Mouse (Mus musculus) liver, embryonic 11.5 days (tissue): ENCODE results near the gene Zfp871. TPM values are rescaled to one million over a fixed set of nuclear protein-coding genes. Genes with fewer than 3 reads are reported as not detected.

Experiments
- ATAC-seq: fragments of 200-750 bp; cut with Nextera tagmentation; replicated peaks from 2 replicates; pipeline ENCODE4 v1.8.0; 2017; ENCODE audit warnings: moderate number of reproducible peaks, mild to moderate bottlenecking, moderate TSS enrichment, moderate library complexity; ENCODE audit not compliant: low FRiP score
- DNase-seq: peaks from one replicate; pipeline ENCODE4 v3.0.0-alpha.2; 2017; ENCODE audit warnings: low spot score
- H3K27ac ChIP-seq: fragments of 300-500 bp; sonication (generic); 2 replicates; pipeline ENCODE4 v1.5.1; 2014; ENCODE audit warnings: mild to moderate bottlenecking, low read depth, low read length, control low read depth
- H3K27me3 ChIP-seq: fragments of 300-500 bp; sonication (generic); replicated peaks from 2 replicates; pipeline ENCODE4 v1.6.1; 2014; ENCODE audit warnings: low read length, mixed read lengths; ENCODE audit not compliant: control insufficient read depth, insufficient read depth
- H3K36me3 ChIP-seq: fragments of 300-500 bp; sonication (generic); 2 replicates; pipeline ENCODE4 v1.6.1; 2014; ENCODE audit warnings: mild to moderate bottlenecking, low read length, moderate library complexity, mixed read lengths; ENCODE audit not compliant: control insufficient read depth, insufficient read depth
- H3K4me1 ChIP-seq: fragments of 300-500 bp; sonication (generic); replicated peaks from 2 replicates; pipeline ENCODE4 v1.6.1; 2014; ENCODE audit warnings: low read length, mixed read lengths; ENCODE audit not compliant: control insufficient read depth, insufficient read depth
- H3K4me2 ChIP-seq: fragments of 300-500 bp; sonication (generic); 2 replicates; pipeline ENCODE4 v1.6.1; 2014; ENCODE audit warnings: mild to moderate bottlenecking, control low read depth, moderate library complexity
- H3K4me3 ChIP-seq: fragments of 300-500 bp; sonication (generic); 2 replicates; pipeline ENCODE4 v1.5.1; 2014; ENCODE audit warnings: low read depth, low read length, control low read depth
- H3K9ac ChIP-seq: fragments of 300-500 bp; sonication (generic); 2 replicates; pipeline ENCODE4 v1.6.1; 2014; ENCODE audit warnings: low read depth, low read length, control low read depth
- H3K9me3 ChIP-seq: fragments of 300-500 bp; sonication (generic); 2 replicates; pipeline ENCODE4 v1.6.1; 2016; ENCODE audit warnings: low read length, inconsistent platforms, mixed read lengths; ENCODE audit not compliant: control insufficient read depth
- WGBS: fragments of 180-500 bp; shearing (Covaris S2); extraction: QIAGEN DNeasy Blood & Tissue Kit; methylation state at CpG from one replicate; pipeline ENCODE4 v1.1.7; 2014; 5-methylcytosine and 5-hydroxymethylcytosine counted together
- polyA plus RNA-seq: library from polyadenylated mRNA; unstranded; fragments of >200 nt; fragmentation: Nextera tagmentation; extraction: Ambion mirVana; gene quantifications from 2 replicates; pipeline ENCODE4 v1.2.1, GENCODE M21; 2014

Zfp871 gene
- polyA plus RNA-seq, 1 experiment from 2014 or later = 24.7 TPM

GRCm38 (mm10) chr17:32789244-32789643 is 1.2 kb upstream of the Zfp871 start:
- WGBS = 71% methylated on average over 8 of the region's 8 CpGs
- H3K9me3 ChIP-seq = no peaks in the 10 kb centered on the region
- H3K36me3 ChIP-seq = peaks cover 5% of the 10 kb centered on the region
- H3K4me2 ChIP-seq = peak overlapping the region; percentile 87
- ATAC-seq = no peak
- 0 out of 2 replicates have a peak overlapping the region, but pooled peaks have one; percentile 88 for H3K4me3 ChIP-seq
- no peak overlapping the region for H3K9ac ChIP-seq
- H3K27me3 ChIP-seq = no peaks in the 10 kb centered on the region
- no peak for DNase-seq
- no peak overlapping the region for H3K27ac ChIP-seq
- peaks cover 16% of the 10 kb centered on the region for H3K4me1 ChIP-seq

- DNase-seq (no peak), ATAC-seq (no peak)
- Histone ChIP-seq H3K27ac (no peak overlapping the region), H3K9me3 (no peaks in the 10 kb centered on the region), H3K4me3 (peak overlapping the region; percentile 88), H3K36me3 (peaks cover 11% of the 10 kb centered on the region), H3K27me3 (no peaks in the 10 kb centered on the region), H3K4me1 (peaks cover 16% of the 10 kb centered on the region), H3K9ac (peak overlapping the region; percentile 96), H3K4me2 (peak overlapping the region; percentile 87)
- 8% methylated on average over 9 of the region's 9 CpGs for WGBS
Measured at GRCm38 (mm10) chr17:32788576-32788975, 489 bp upstream of the Zfp871 start.

GRCm38 (mm10) chr17:32787436-32788093 is 522 bp downstream of the Zfp871 start:
- Histone ChIP-seq H3K4me3 (peak overlapping the region; percentile 88), H3K27me3 (no peaks in the 10 kb centered on the region), H3K4me2 (peak overlapping the region; percentile 79), H3K36me3 (peaks cover 15% of the 10 kb centered on the region), H3K4me1 (peaks cover 16% of the 10 kb centered on the region), H3K27ac (peak overlapping the region; percentile 91), H3K9ac (peak overlapping the region; percentile 96), H3K9me3 (no peaks in the 10 kb centered on the region)
- DNase-seq = no peak
- ATAC-seq = peak; percentile 87
- WGBS = under 1% methylated on average over 31 of the region's 31 CpGs

- H3K27ac ChIP-seq = no peak overlapping the region
- DNase-seq (no peak), ATAC-seq (no peak)
- H3K9me3 ChIP-seq = no peaks in the 10 kb centered on the region
- H3K27me3 ChIP-seq = no peaks in the 10 kb centered on the region
- peak overlapping the region; percentile 88 for H3K4me3 ChIP-seq
- peak overlapping the region; percentile 96 for H3K9ac ChIP-seq
- WGBS = 50% methylated on average over 6 of the region's 6 CpGs
- peak overlapping the region; percentile 79 for H3K4me2 ChIP-seq
- peaks cover 16% of the 10 kb centered on the region for H3K4me1 ChIP-seq
- H3K36me3 ChIP-seq = peaks cover 15% of the 10 kb centered on the region
Measured at GRCm38 (mm10) chr17:32786944-32787343, 1.1 kb downstream of the Zfp871 start.

- Histone ChIP-seq H3K36me3 (peaks cover 16% of the 10 kb centered on the region), H3K4me2 (no peak overlapping the region), H3K9me3 (no peaks in the 10 kb centered on the region), H3K4me1 (peaks cover 16% of the 10 kb centered on the region), H3K27ac (no peak overlapping the region), H3K9ac (no peak overlapping the region), H3K4me3 (no peak overlapping the region), H3K27me3 (no peaks in the 10 kb centered on the region)
- ATAC-seq (no peak), DNase-seq (no peak)
- 92% methylated on average over 3 of the region's 3 CpGs for WGBS
Measured at GRCm38 (mm10) chr17:32785656-32786055, 2.4 kb downstream of the Zfp871 start.

- Histone ChIP-seq H3K27ac (no peak overlapping the region), H3K36me3 (peaks cover 52% of the 10 kb centered on the region), H3K4me1 (no peaks in the 10 kb centered on the region), H3K27me3 (no peaks in the 10 kb centered on the region), H3K9ac (no peak overlapping the region), H3K9me3 (no peaks in the 10 kb centered on the region), H3K4me3 (no peak overlapping the region), H3K4me2 (no peak overlapping the region)
- ATAC-seq (no peak), DNase-seq (no peak)
- WGBS = 96% methylated on average over 3 of the region's 3 CpGs
Measured at GRCm38 (mm10) chr17:32777564-32777963, 10.5 kb downstream of the Zfp871 start.

- 87% methylated on average over 1 of the region's 1 CpGs for WGBS
- H3K4me3 ChIP-seq = no peak overlapping the region
- peaks cover 3% of the 10 kb centered on the region; the same call in 1 of the 2 replicates for H3K9me3 ChIP-seq
- no peak for ATAC-seq
- H3K27ac ChIP-seq = no peak overlapping the region
- peaks cover 70% of the 10 kb centered on the region for H3K36me3 ChIP-seq
- H3K27me3 ChIP-seq = no peaks in the 10 kb centered on the region
- no peak for DNase-seq
- H3K4me1 ChIP-seq = no peaks in the 10 kb centered on the region
- no peak overlapping the region for H3K9ac ChIP-seq
- H3K4me2 ChIP-seq = no peak overlapping the region
Measured at GRCm38 (mm10) chr17:32771213-32771612, 16.9 kb downstream of the Zfp871 start.

- no peak overlapping the region for H3K9ac ChIP-seq
- no peak overlapping the region for H3K4me3 ChIP-seq
- peaks cover 53% of the 10 kb centered on the region for H3K36me3 ChIP-seq
- ATAC-seq (no peak), DNase-seq (no peak)
- H3K9me3 ChIP-seq = peaks cover 3% of the 10 kb centered on the region; the same call in 1 of the 2 replicates
- no peak overlapping the region for H3K4me2 ChIP-seq
- H3K4me1 ChIP-seq = no peaks in the 10 kb centered on the region
- no peak overlapping the region for H3K27ac ChIP-seq
- no peaks in the 10 kb centered on the region for H3K27me3 ChIP-seq
- 97% methylated on average over 2 of the region's 2 CpGs for WGBS
Measured at GRCm38 (mm10) chr17:32766422-32766821, 21.7 kb downstream of the Zfp871 start.

- no peaks in the 10 kb centered on the region for H3K9me3 ChIP-seq
- H3K4me3 ChIP-seq = no peak overlapping the region
Measured at GRCm38 (mm10) chr17:32757331-32757730, 30.8 kb downstream of the Zfp871 start.

More at GRCm38 (mm10) chr17:32757331-32757730, 30.8 kb downstream of the Zfp871 start:
- H3K4me1 ChIP-seq = no peaks in the 10 kb centered on the region
- DNase-seq = no peak
- 68% methylated on average over 5 of the region's 5 CpGs for WGBS
- H3K36me3 ChIP-seq = no peaks in the 10 kb centered on the region
- ATAC-seq = no peak
- no peak overlapping the region for H3K4me2 ChIP-seq
- no peak overlapping the region for H3K27ac ChIP-seq
- no peaks in the 10 kb centered on the region for H3K27me3 ChIP-seq
- H3K9ac ChIP-seq = no peak overlapping the region
